Mouse (Mus musculus) layer of hippocampus, adult 18-20 months (tissue): ENCODE results near the gene Pgk2. TPM values are rescaled to one million over a fixed set of nuclear protein-coding genes. Genes with fewer than 3 reads are reported as not detected.
"Not testable (repeated sequence)": the region's sequence is repeated elsewhere in the genome, so short reads cannot be mapped to it uniquely, and the experiment has no call there.

Experiments
- DNase-seq, 2 experiments: peaks; one replicate each; pipeline ENCODE4 v3.0.0; 2022; ENCODE audit warnings: low spot score in 2 of 2
- long read RNA-seq: library from polyadenylated mRNA; stranded (forward); transcript quantifications from one replicate; pipeline ENCODE4 v2.0.0, GENCODE M21; 2021
- total RNA-seq, 2 experiments: library from RNA; stranded (reverse); gene quantifications; 2 replicates each; pipeline ENCODE4 v1.2.3; 2021

The Pgk2 gene
- total RNA-seq: not detected
- long read RNA-seq: 0 reads

DNA sequence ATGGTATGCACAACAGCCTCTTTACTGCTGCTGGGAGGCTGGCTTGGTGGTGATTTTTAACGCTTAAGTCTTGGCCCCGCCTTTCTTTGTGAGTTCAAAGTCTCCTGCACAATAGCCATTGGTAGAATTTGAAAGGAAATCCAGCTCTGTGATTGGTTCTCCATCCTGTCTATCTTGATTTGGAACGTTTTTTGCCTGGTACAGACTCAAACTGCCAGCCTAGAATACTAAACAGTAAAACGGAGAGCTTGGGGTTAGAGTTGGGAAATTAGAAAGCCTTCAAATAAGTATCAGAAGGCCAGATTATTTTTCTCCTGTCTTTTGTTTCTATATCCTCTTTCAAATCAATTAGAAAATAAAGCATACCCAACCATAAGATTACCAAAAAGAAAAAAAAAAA is at the start of gene Pgk2:
Gene Pgk2, minus strand, starts transcription at position 101 of the 400 bp plus-strand sequence.
- no peak for DNase-seq

DNA sequence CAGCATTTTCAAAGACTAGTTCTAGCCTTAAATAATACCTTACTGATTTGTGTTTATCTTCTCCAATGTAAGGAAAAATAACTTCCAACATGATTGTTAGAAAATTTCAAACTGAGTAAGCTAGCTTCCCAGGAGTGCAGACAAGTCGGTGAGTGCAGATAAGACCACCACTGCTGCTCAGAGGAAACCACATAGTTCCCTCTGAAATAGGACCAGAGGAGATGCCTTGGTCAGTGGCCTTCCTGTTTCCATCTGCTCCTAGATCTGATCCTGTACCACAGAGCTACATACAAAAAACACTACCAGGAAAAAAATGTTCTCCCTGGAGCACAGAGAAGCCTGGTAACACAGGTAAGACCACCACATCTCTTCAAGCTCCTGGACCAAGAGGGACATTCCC is 44.0 kb upstream of the Pgk2 start:
- no peak for DNase-seq

- no peak for DNase-seq
Measured at GRCm38 (mm10) chr17:40242135-40242534, 33.7 kb upstream of the Pgk2 start, which contains the start of gene Crisp3. TSS of gene Crisp3 (minus strand) at chr17:40242288.

GRCm38 (mm10) chr17:40201803-40202202 is 6.6 kb downstream of the Pgk2 start:
- DNase-seq: not testable (repeated sequence)

- not testable (repeated sequence) for DNase-seq
Measured at GRCm38 (mm10) chr17:40190192-40190591, 18.2 kb downstream of the Pgk2 start.

- not testable (repeated sequence) for DNase-seq
Measured at GRCm38 (mm10) chr17:40157729-40158359, 50.6 kb downstream of the Pgk2 start.

Other genes with a start within 250 kb of the Pgk2 start
- not detected for gene AC192777.2, start 113.2 kb downstream of the Pgk2 start, total RNA-seq
- not detected for gene Crisp3, start 33.6 kb upstream of the Pgk2 start, total RNA-seq
- not detected for gene Crisp1, start 110.6 kb upstream of the Pgk2 start, total RNA-seq